Mouse (Mus musculus) E14TG2a.4 (cell line): ENCODE measurements around the gene 1700030K09Rik.

ENCODE experiments used
- H3K27me3 ChIP-seq: 2 replicates; pipeline ENCODE4 v1.6.1; 2014; ENCODE audit warnings: low read length, control low read depth; ENCODE audit not compliant: insufficient read depth
- H3K36me3 ChIP-seq: 2 replicates; pipeline ENCODE4 v1.6.1; 2014; ENCODE audit warnings: low read length, control low read depth; ENCODE audit not compliant: insufficient read depth
- H3K4me1 ChIP-seq: replicated peaks from 2 replicates; pipeline ENCODE4 v1.6.1; 2014; ENCODE audit warnings: low read depth, low read length, control low read depth
- H3K4me3 ChIP-seq: replicated peaks from 2 replicates; pipeline ENCODE4 v1.5.1; 2014; ENCODE audit warnings: mild to moderate bottlenecking, low read length
- H3K9me3 ChIP-seq: 2 replicates; pipeline ENCODE4 v1.6.1; 2014; ENCODE audit warnings: low read length, control low read depth
- CTCF ChIP-seq: conservative IDR thresholded peaks from 2 replicates; pipeline ENCODE4 v1.5.1; 2014; ENCODE audit warnings: low read length
- NANOG ChIP-seq: IDR thresholded peaks from 2 replicates; pipeline ENCODE4 v1.6.1; 2014; ENCODE audit warnings: borderline replicate concordance, low read length, mixed read lengths
- POU5F1 ChIP-seq: IDR thresholded peaks from 2 replicates; pipeline ENCODE4 v1.6.1; 2014; ENCODE audit warnings: low read length, borderline replicate concordance

Gene 1700030K09Rik

DNA sequence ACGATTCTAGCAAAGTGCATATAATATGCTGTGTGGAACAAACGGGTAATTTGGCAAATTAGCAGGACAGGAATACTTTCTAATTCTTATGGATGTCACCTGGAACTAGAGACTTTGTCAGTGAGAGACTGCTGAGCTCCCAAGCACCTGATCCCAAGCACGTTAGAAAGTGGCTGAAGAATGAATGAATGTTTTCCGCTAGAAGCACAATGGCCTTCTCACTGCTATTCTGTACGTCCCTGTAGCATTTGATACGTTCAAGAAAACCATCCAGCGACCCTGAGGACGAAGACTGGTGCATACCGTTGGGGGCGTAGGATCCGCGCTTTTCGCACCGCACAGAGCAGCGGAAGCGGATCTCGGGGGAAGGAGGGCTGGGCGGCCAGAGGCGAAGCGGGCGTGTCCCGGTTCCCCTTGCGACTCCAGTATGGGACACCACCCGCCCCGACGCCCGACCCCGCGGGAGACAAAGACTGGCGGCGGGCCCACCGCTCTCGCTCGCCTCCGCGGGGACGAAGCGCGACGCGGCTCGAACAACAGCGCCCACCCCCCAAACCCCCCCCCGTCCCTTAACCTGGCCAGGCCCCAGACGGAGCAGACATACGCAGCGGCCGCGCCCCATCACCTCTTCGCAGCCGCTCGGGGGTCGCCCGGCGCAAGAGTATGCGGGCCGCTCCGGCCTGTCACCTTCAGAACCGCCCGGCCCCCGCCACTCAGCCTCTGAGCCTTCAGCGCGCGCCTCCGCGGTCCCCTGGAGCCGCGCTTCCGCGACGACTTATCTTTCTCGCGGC is 22.9 kb upstream of the 1700030K09Rik start:
- TF ChIP-seq POU5F1 (no peak), NANOG (no peak), CTCF (no peak)
- Histone ChIP-seq H3K4me1 (peaks cover 64% of the 10 kb centered on the region), H3K36me3 (peaks cover 34% of the 10 kb centered on the region), H3K4me3 (peak overlapping the region; percentile 86), H3K9me3 (no peaks in the 10 kb centered on the region), H3K27me3 (no peaks in the 10 kb centered on the region)

- no peaks in the 10 kb centered on the region for H3K9me3 ChIP-seq
- no peaks in the 10 kb centered on the region for H3K27me3 ChIP-seq
- H3K36me3 ChIP-seq, result peaks cover 34% of the 10 kb centered on the region
- peak within 1 kb of the TSS; percentile 86 for H3K4me3 ChIP-seq
- peaks cover 55% of the 10 kb centered on the region for H3K4me1 ChIP-seq
- no peak for TF ChIP-seq CTCF
- no peak for TF ChIP-seq POU5F1
- TF ChIP-seq NANOG, result no peak
Measured at GRCm38 (mm10) chr8:72421362-72422335, 22.0 kb upstream of the 1700030K09Rik start, which contains the start of gene Eps15l1. Gene Eps15l1 (minus strand): TSS chr8:72421460.

GRCm38 (mm10) chr8:72422926-72423325 is 20.8 kb upstream of the 1700030K09Rik start:
- H3K36me3 ChIP-seq, result peaks cover 22% of the 10 kb centered on the region
- TF ChIP-seq CTCF, result peak; percentile 26; the same call in 1 of the 2 replicates
- TF ChIP-seq POU5F1, result no peak
- TF ChIP-seq NANOG, result no peak

DNA sequence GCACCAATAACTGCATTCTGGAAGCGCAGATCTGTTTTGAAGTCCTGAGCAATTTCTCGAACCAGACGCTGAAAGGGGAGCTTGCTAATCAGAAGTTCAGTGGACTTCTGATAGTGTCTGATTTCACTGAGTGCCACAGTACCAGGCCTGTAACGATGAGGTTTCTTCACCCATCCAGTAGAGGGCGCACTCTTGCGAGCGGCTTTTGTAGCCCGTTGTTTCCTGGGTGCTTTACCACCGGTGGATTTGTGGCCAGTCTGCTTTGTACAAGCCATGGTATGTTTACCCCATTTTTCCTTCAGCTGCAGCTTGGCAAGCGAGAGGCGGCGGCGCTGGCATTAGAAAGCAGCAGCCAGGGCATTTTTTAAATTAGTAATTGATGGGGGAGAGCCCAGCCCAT is 14.0 kb upstream of the 1700030K09Rik start:
- peaks cover 2% of the 10 kb centered on the region; the same call in 1 of the 2 replicates for H3K4me1 ChIP-seq

More at GRCm38 (mm10) chr8:72422926-72423325, 20.8 kb upstream of the 1700030K09Rik start:
- Histone ChIP-seq H3K27me3 (peaks cover 2% of the 10 kb centered on the region; the same call in 1 of the 2 replicates), H3K4me3 (no peak overlapping the region), H3K4me1 (peaks cover 42% of the 10 kb centered on the region), H3K9me3 (no peaks in the 10 kb centered on the region)

DNA sequence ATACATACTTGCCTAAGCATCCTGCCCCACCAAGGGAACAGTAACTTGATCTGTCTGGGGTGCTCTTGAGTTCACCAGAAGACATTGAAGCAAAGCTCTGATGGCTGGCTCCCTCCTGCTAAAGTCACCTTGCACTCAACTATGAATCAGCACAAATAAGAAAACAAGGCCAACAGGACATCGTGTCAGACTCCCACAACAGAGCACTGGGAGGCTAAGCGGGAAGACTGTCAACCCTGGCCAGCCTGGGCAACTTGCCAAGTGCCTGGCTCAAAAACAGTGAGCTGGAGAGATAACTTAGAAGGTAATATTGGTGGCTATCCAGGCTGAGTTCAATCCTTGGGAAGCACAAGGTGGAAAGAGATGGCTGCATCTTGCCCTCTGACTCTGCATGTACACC is 8.7 kb upstream of the 1700030K09Rik start:
- H3K4me3 ChIP-seq, result no peak overlapping the region
- no peaks in the 10 kb centered on the region for H3K36me3 ChIP-seq
- no peaks in the 10 kb centered on the region for H3K9me3 ChIP-seq
- H3K4me1 ChIP-seq, result peaks cover 13% of the 10 kb centered on the region
- TF ChIP-seq CTCF (no peak), POU5F1 (no peak), NANOG (no peak)
- no peaks in the 10 kb centered on the region for H3K27me3 ChIP-seq

More for the DNA sequence above, 14.0 kb upstream of the 1700030K09Rik start:
- Histone ChIP-seq H3K36me3 (no peaks in the 10 kb centered on the region), H3K4me3 (peak overlapping the region; percentile 46; the same call in 1 of the 2 replicates), H3K9me3 (no peaks in the 10 kb centered on the region), H3K27me3 (peaks cover 2% of the 10 kb centered on the region; the same call in 1 of the 2 replicates)
- TF ChIP-seq CTCF, result peak; percentile 51
- TF ChIP-seq NANOG, result no peak
- no peak for TF ChIP-seq POU5F1

DNA sequence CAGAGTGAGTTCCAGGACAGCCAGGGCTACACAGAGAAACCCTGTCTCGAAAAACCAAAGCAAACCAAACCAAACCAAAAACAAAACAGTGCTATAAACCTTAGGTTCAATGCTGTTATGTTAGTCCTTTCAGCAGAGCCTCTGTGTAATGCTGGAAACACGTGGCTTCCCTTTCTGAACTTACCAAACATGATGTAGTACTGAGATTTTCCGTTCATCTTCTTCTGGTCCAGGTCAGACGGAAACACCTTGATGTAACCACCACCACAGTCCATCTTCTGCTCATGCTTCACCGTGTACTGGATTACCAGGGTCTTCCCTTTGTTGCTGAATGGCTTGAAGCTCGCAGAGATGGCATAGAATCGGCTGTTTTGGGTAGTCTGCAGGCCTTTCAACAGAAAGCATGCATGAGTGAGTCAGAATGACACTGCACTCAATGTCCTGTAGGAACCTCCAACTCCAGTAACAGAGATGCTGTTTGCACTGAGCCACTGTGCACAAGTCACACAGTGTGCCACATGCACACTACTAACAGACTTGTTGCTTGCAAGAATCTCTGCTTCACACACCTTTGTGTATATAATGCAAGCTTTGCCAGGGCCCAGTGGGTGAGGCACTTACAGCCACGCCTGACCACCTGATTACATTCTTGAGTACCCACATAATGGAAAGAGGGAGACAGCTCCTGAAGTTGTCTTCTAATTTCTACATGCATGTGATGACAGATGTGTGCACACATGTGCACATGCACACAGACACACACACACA is 5.2 kb upstream of the 1700030K09Rik start:
- Histone ChIP-seq H3K4me3 (no peak overlapping the region), H3K9me3 (no peaks in the 10 kb centered on the region), H3K36me3 (no peaks in the 10 kb centered on the region), H3K27me3 (no peaks in the 10 kb centered on the region), H3K4me1 (peaks cover 21% of the 10 kb centered on the region)
- TF ChIP-seq NANOG (no peak), POU5F1 (no peak), CTCF (no peak)

GRCm38 (mm10) chr8:72443994-72444350 is 292 bp downstream of the 1700030K09Rik start:
- H3K27me3 ChIP-seq, result no peaks in the 10 kb centered on the region
- TF ChIP-seq CTCF, result no peak
- no peak for TF ChIP-seq NANOG
- no peak for TF ChIP-seq POU5F1

DNA sequence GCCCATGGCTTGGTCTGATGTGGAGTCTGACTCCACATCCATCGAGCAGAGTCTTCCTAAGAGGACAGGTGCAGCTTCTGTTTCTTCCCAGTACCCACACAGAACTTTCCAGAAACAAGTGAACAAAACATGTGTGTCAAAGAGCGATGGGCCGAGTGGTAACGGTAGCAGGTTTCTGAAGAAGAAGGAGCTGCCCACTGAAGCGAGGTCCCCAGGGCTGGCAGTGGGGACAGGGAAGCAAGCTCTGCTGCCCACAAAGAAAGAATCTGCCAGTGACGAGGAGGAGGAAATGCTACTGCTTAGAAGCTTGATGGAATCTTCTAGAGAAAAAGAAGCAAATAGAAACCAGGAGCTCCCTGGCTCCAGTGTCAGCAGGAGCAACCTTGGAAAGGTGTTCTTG is 1.4 kb downstream of the 1700030K09Rik start:
- Histone ChIP-seq H3K27me3 (no peaks in the 10 kb centered on the region), H3K9me3 (no peaks in the 10 kb centered on the region), H3K36me3 (peaks cover 28% of the 10 kb centered on the region), H3K4me1 (peaks cover 21% of the 10 kb centered on the region), H3K4me3 (no peak overlapping the region)
- TF ChIP-seq POU5F1, result no peak

More at GRCm38 (mm10) chr8:72443994-72444350, 292 bp downstream of the 1700030K09Rik start:
- H3K4me3 ChIP-seq, result peak overlapping the region; percentile 81
- H3K4me1 ChIP-seq, result peaks cover 21% of the 10 kb centered on the region
- peaks cover 18% of the 10 kb centered on the region for H3K36me3 ChIP-seq
- H3K9me3 ChIP-seq, result no peaks in the 10 kb centered on the region
